Mouse (Mus musculus) midbrain, embryonic 11.5 days (tissue): ENCODE results near the gene Mob4. TPM values are rescaled to one million over a fixed set of nuclear protein-coding genes. Genes with fewer than 3 reads are reported as not detected.

Experiments used
- ATAC-seq: fragments of 200-750 bp; cut with Nextera tagmentation; 2 replicates; pipeline ENCODE4 v1.8.0; 2017; ENCODE audit warnings: moderate TSS enrichment, moderate library complexity; ENCODE audit not compliant: low FRiP score
- DNase-seq: peaks from one replicate; pipeline ENCODE4 v3.0.0; 2015; ENCODE audit warnings: low spot score; ENCODE audit errors: missing footprints
- H3K27ac ChIP-seq: fragments of 300-500 bp; sonication (generic); 2 replicates; pipeline ENCODE4 v1.5.1; 2014; ENCODE audit warnings: low read depth, low read length
- H3K27me3 ChIP-seq: fragments of 300-500 bp; sonication (generic); 2 replicates; pipeline ENCODE4 v1.6.1; 2014; ENCODE audit warnings: mild to moderate bottlenecking, low read length, moderate library complexity, mixed read lengths; ENCODE audit not compliant: control insufficient read depth, insufficient read depth
- H3K36me3 ChIP-seq: fragments of 300-500 bp; sonication (generic); 2 replicates; pipeline ENCODE4 v1.6.1; 2014; ENCODE audit warnings: mild to moderate bottlenecking, low read length, moderate library complexity, mixed read lengths; ENCODE audit not compliant: control insufficient read depth, insufficient read depth
- H3K4me1 ChIP-seq: fragments of 300-500 bp; sonication (generic); 2 replicates; pipeline ENCODE4 v1.6.1; 2014; ENCODE audit warnings: low read length; ENCODE audit not compliant: control insufficient read depth, insufficient read depth
- H3K4me2 ChIP-seq: fragments of 300-500 bp; sonication (generic); 2 replicates; pipeline ENCODE4 v1.6.1; 2014; ENCODE audit warnings: mild to moderate bottlenecking, moderate library complexity
- H3K4me3 ChIP-seq: fragments of 300-500 bp; sonication (generic); 2 replicates; pipeline ENCODE4 v1.5.1; 2014; ENCODE audit warnings: low read depth, low read length
- H3K9ac ChIP-seq: fragments of 300-500 bp; sonication (generic); 2 replicates; pipeline ENCODE4 v1.6.1; 2014; ENCODE audit warnings: low read length
- H3K9me3 ChIP-seq: fragments of 300-500 bp; sonication (generic); 2 replicates; pipeline ENCODE4 v1.6.1; 2016; ENCODE audit warnings: low read length; ENCODE audit not compliant: control insufficient read depth
- WGBS: fragments of 180-500 bp; shearing (Covaris S2); extraction: QIAGEN DNeasy Blood & Tissue Kit; methylation state at CpG from one replicate; pipeline ENCODE4 v1.1.7; 2014; 5-methylcytosine and 5-hydroxymethylcytosine counted together
- polyA plus RNA-seq: library from polyadenylated mRNA; unstranded; fragments of >200 nt; fragmentation: Nextera tagmentation; extraction: Ambion mirVana; gene quantifications from 2 replicates; pipeline ENCODE4 v1.2.1, GENCODE M21; 2014

The Mob4 gene
- polyA plus RNA-seq, 1 experiment from 2014 or later = 148 TPM

GRCm38 (mm10) chr1:55192015-55192414, 61.0 kb downstream of the Mob4 start:
- Histone ChIP-seq H3K4me3 (peak overlapping the region; percentile 30), H3K27ac (peak overlapping the region; percentile 20; the same call in 1 of the 2 replicates)
- ATAC-seq = peak; percentile 62

GRCm38 (mm10) chr1:55192824-55193223, 61.8 kb downstream of the Mob4 start:
- no peaks in the 10 kb centered on the region; the same call in 1 of the 2 replicates for H3K27me3 ChIP-seq
- H3K4me1 ChIP-seq = peaks cover 20% of the 10 kb centered on the region
- H3K9me3 ChIP-seq = no peaks in the 10 kb centered on the region
- no peaks in the 10 kb centered on the region for H3K36me3 ChIP-seq
- H3K4me2 ChIP-seq = no peak overlapping the region
- DNase-seq (no peak), ATAC-seq (no peak)
- no peak overlapping the region for H3K4me3 ChIP-seq
- H3K9ac ChIP-seq = no peak overlapping the region
- 56% methylated on average over 3 of the region's 3 CpGs for WGBS
- H3K27ac ChIP-seq = no peak overlapping the region

More at GRCm38 (mm10) chr1:55192015-55192414, 61.0 kb downstream of the Mob4 start:
- Histone ChIP-seq H3K27me3 (no peaks in the 10 kb centered on the region; the same call in 1 of the 2 replicates), H3K9ac (peak overlapping the region; percentile 48; the same call in 1 of the 2 replicates), H3K36me3 (no peaks in the 10 kb centered on the region), H3K4me2 (peak overlapping the region; percentile 51), H3K9me3 (no peaks in the 10 kb centered on the region), H3K4me1 (peaks cover 20% of the 10 kb centered on the region)
- WGBS = 7% methylated on average over 8 of the region's 8 CpGs
- peak; percentile 90 for DNase-seq

DNA sequence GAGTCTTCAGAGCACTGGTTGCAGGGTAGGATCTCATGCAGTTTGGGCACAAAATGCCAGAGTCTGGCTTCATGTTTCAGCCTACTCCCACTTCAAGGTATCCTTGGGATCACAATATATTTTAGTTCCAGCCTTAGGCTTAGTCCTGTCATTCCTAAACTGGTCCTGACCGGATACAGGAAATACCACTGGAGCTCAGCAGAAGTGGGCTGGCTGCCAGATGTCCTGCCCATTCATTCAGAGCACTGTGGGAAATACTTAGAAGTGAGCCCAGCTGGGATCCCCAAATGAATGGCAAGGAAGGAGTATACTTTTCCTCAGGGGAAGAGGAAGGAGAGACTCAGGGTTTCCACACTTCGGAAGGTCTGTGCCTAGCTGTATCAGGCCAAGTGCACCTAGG, 62.3 kb downstream of the Mob4 start:
- ATAC-seq = 0 out of 2 replicates have a peak, but pooled peaks have one; percentile 26
- Histone ChIP-seq H3K9me3 (no peaks in the 10 kb centered on the region), H3K9ac (no peak overlapping the region), H3K36me3 (no peaks in the 10 kb centered on the region), H3K27ac (no peak overlapping the region), H3K4me2 (no peak overlapping the region), H3K27me3 (no peaks in the 10 kb centered on the region; the same call in 1 of the 2 replicates), H3K4me1 (peaks cover 20% of the 10 kb centered on the region), H3K4me3 (no peak overlapping the region)
- DNase-seq = no peak
- WGBS = 51% methylated on average over 2 of the region's 2 CpGs

DNA sequence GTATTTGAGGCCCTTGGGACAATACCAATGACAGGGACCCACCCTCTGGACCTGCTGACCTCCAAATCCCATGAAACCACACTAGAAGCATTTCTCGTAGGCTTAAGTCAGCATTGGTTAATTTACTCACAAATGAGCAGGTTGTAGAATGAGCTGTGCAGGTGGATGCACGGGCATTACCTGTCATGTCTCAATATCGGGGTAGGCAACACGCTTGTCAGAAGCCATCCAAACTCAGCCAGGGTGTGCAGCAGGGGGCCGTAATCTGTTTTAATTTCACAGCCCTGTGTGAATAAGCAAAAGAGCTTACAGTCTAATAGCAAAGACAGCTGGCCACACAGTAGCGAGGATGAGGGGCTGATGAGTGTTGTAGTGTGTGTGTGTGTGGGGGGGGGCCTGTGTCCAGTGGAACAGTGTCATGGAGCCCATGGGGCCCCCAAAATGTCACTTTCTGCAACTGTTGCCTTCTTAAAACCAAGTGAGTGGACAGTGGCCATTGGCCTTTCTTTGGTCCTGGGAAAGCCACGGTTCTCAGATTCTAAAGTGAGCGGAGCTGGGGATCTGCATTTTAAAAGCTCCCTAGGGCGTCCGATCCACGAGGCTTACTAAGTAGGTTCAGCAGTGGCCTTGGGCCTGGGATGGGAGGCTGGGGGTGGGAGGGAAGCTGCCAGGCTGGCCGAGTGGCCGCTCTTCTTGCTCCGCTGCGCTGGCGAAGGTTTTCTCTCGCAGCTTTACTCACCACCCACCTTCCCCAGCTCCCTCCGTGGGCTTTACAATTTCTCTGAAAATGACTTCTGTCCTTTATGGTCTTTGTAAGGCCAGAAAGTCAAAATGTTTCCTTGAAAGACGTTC, 63.3 kb downstream of the Mob4 start:
- Histone ChIP-seq H3K27ac (no peak overlapping the region), H3K27me3 (no peaks in the 10 kb centered on the region; the same call in 1 of the 2 replicates), H3K4me1 (peaks cover 25% of the 10 kb centered on the region), H3K4me2 (peak overlapping the region; percentile 25; the same call in 1 of the 2 replicates), H3K36me3 (no peaks in the 10 kb centered on the region), H3K9me3 (no peaks in the 10 kb centered on the region), H3K9ac (0 out of 2 replicates have a peak overlapping the region, but pooled peaks have one; percentile 20), H3K4me3 (no peak overlapping the region)
- ATAC-seq (peak; percentile 55), DNase-seq (peak; percentile 94)
- WGBS = 20% methylated on average over 19 of the region's 19 CpGs

DNA sequence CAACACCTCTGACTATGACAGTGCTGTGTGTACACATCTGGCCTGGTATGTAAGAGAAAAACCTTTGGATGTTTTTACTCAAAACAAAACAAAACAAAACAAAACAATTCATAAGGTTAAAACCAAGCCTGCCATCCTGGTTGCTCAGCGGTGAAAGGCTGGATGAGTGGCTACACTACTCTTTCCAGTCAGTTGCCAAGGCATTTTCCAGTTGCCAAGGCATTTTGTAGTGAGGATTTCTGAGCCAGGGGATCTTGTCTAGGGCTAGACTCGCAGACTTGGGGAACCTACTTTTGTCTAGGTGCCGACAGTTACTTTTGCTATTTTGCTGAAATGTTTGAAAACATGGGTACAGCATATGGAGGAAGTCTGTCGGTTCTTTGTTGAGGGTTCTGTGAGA, 64.0 kb downstream of the Mob4 start:
- Histone ChIP-seq H3K4me1 (peaks cover 25% of the 10 kb centered on the region), H3K4me2 (no peak overlapping the region; the same call in 1 of the 2 replicates), H3K27me3 (peaks cover 2% of the 10 kb centered on the region; the same call in 1 of the 2 replicates), H3K9me3 (no peaks in the 10 kb centered on the region), H3K36me3 (no peaks in the 10 kb centered on the region), H3K9ac (no peak overlapping the region), H3K4me3 (no peak overlapping the region), H3K27ac (no peak overlapping the region)
- WGBS = 54% methylated on average over 4 of the region's 4 CpGs
- DNase-seq (no peak), ATAC-seq (no peak)

- DNase-seq (no peak), ATAC-seq (no peak)
- Histone ChIP-seq H3K4me1 (peaks cover 25% of the 10 kb centered on the region), H3K9me3 (no peaks in the 10 kb centered on the region), H3K4me3 (no peak overlapping the region), H3K36me3 (no peaks in the 10 kb centered on the region), H3K9ac (no peak overlapping the region), H3K27ac (no peak overlapping the region), H3K4me2 (no peak overlapping the region), H3K27me3 (peaks cover 2% of the 10 kb centered on the region; the same call in 1 of the 2 replicates)
- 39% methylated on average over 6 of the region's 6 CpGs for WGBS
Measured at GRCm38 (mm10) chr1:55196327-55197003, 65.4 kb downstream of the Mob4 start.

- H3K4me2 ChIP-seq = no peak overlapping the region
- H3K27me3 ChIP-seq = peaks cover 2% of the 10 kb centered on the region; the same call in 1 of the 2 replicates
- 7% methylated on average over 3 of the region's 3 CpGs for WGBS
- no peak overlapping the region for H3K9ac ChIP-seq
- no peak overlapping the region for H3K4me3 ChIP-seq
- H3K36me3 ChIP-seq = no peaks in the 10 kb centered on the region
- no peak overlapping the region for H3K27ac ChIP-seq
- H3K4me1 ChIP-seq = peaks cover 22% of the 10 kb centered on the region
- H3K9me3 ChIP-seq = no peaks in the 10 kb centered on the region
- DNase-seq (peak; percentile 84), ATAC-seq (no peak)
Measured at GRCm38 (mm10) chr1:55198719-55199118, 67.7 kb downstream of the Mob4 start.

- Histone ChIP-seq H3K9me3 (no peaks in the 10 kb centered on the region), H3K27ac (no peak overlapping the region), H3K9ac (no peak overlapping the region), H3K27me3 (peaks cover 2% of the 10 kb centered on the region; the same call in 1 of the 2 replicates), H3K4me1 (peaks cover 8% of the 10 kb centered on the region; the same call in 1 of the 2 replicates), H3K4me2 (no peak overlapping the region), H3K4me3 (no peak overlapping the region), H3K36me3 (no peaks in the 10 kb centered on the region)
- DNase-seq (no peak), ATAC-seq (no peak)
- 73% methylated on average over 18 of the region's 18 CpGs for WGBS
Measured at GRCm38 (mm10) chr1:55201850-55202752, 71.1 kb downstream of the Mob4 start.
